Mouse (Mus musculus): ENCODE measurements at regions not wholly inside any gene's neighbourhood (a gene's known extent, or its start where the extent isn't known, plus 50 kb on each side); places are given as distances from the start of the nearest gene placed in this dataset.

DNA sequence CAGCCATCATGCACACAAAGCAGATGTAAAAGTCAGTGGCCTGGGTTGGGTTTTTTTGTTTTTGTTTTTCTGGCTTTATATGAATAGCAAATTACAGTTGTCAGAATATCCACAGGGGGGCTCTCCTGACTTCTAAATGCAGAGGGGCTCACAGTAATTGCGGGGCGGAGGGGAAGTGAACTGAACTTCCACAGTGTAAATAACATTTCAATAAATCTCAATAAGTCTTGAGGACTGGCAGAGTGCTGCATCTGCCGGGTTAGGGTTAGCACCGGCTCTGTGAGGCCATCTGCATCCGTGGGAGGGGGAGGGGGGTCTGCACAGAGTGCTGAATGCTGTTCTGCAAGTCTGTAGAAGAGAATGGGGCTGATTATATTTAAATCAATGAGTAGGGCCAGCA is 50.3 kb upstream of the Arl4c start:
- 4% methylated on average over 5 of the region's 5 CpGs for WGBS
- no peak overlapping the region for H3K9ac ChIP-seq (ENCODE audit: low read length)
- no peaks in the 10 kb centered on the region for H3K36me3 ChIP-seq (ENCODE audit: control insufficient read depth, insufficient read depth, low read length)
- no peak for ATAC-seq (ENCODE audit: insufficient number of reproducible peaks, low FRiP score, low TSS enrichment, low read depth)
- no peak overlapping the region for H3K4me3 ChIP-seq (ENCODE audit: low read depth, low read length)
- H3K4me1 ChIP-seq (ENCODE audit: control insufficient read depth, insufficient read depth, low read length): no peaks in the 10 kb centered on the region
- no peaks in the 10 kb centered on the region for H3K27me3 ChIP-seq (ENCODE audit: control insufficient read depth, insufficient read depth, low read length)
- H3K9me3 ChIP-seq (ENCODE audit: control insufficient read depth, low read length): no peaks in the 10 kb centered on the region
- no peak overlapping the region for H3K4me2 ChIP-seq (ENCODE audit: low read depth, severe bottlenecking)
- no peak overlapping the region for H3K27ac ChIP-seq (replicated peaks; ENCODE audit: low read depth, low read length)
- peak; percentile 64 for DNase-seq (ENCODE audit: low spot score)

DNA sequence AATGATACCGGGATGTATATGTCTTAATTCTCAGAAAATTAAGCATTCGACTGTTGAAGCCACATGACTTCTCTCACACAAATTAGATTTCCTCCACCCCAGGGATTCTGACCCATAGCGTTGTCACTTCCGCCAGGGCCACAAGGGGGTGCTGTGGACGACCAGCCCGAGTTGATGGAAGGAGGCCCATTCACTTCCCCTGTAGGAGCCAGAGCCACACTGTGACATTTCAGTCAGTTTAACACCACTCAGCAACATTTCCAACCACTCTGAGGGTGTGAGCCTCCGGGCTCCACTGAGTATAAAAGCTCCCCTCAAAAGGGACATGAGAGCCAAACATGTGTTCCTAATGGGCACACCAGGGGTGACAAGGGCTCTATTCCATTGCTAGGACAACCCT is 54.6 kb upstream of the Arl4c start:
- Histone ChIP-seq H3K9me3 (ENCODE audit: control insufficient read depth, low read length) (no peaks in the 10 kb centered on the region), H3K4me2 (ENCODE audit: low read depth, severe bottlenecking) (no peak overlapping the region), H3K4me3 (ENCODE audit: low read depth, low read length) (no peak overlapping the region), H3K27me3 (ENCODE audit: control insufficient read depth, insufficient read depth, low read length) (no peaks in the 10 kb centered on the region), H3K27ac (replicated peaks; ENCODE audit: low read depth, low read length) (no peak overlapping the region), H3K36me3 (ENCODE audit: control insufficient read depth, insufficient read depth, low read length) (no peaks in the 10 kb centered on the region), H3K9ac (ENCODE audit: low read length) (no peak overlapping the region), H3K4me1 (ENCODE audit: control insufficient read depth, insufficient read depth, low read length) (0 out of 2 replicates have a peak, but pooled peaks cover 5% of the 10 kb centered on the region)
- DNase-seq (ENCODE audit: low spot score) (peak; percentile 63), ATAC-seq (ENCODE audit: insufficient number of reproducible peaks, low FRiP score, low TSS enrichment, low read depth) (no peak)
- WGBS: 81% methylated on average over 7 of the region's 7 CpGs

DNA sequence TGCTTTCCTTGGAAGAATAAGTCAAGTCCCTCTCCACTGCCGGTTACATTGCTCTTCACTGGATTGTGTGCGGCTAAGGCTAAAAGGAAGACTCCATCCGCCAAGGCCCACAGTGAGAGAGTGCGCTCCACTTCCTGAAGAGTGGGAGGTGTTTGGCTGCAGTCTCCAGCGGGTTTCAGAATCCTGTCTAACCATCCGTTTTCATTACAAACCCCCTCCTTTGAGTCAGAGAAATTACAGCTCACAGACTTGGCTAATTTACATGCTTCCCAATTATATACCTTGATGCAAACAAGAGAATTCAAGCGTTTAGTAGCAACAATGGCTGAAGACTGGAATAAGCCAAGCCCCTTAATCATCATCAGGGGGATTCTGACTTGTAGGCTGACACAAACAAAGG is 55.1 kb upstream of the Arl4c start:
- ATAC-seq (ENCODE audit: insufficient number of reproducible peaks, low FRiP score, low TSS enrichment, low read depth) (no peak), DNase-seq (ENCODE audit: low spot score) (no peak)
- Histone ChIP-seq H3K27me3 (ENCODE audit: control insufficient read depth, insufficient read depth, low read length) (no peaks in the 10 kb centered on the region), H3K4me2 (ENCODE audit: low read depth, severe bottlenecking) (no peak overlapping the region), H3K36me3 (ENCODE audit: control insufficient read depth, insufficient read depth, low read length) (no peaks in the 10 kb centered on the region), H3K27ac (replicated peaks; ENCODE audit: low read depth, low read length) (no peak overlapping the region), H3K9ac (ENCODE audit: low read length) (no peak overlapping the region), H3K4me1 (ENCODE audit: control insufficient read depth, insufficient read depth, low read length) (0 out of 2 replicates have a peak, but pooled peaks cover 5% of the 10 kb centered on the region), H3K4me3 (ENCODE audit: low read depth, low read length) (no peak overlapping the region), H3K9me3 (ENCODE audit: control insufficient read depth, low read length) (no peaks in the 10 kb centered on the region)
- whole genome bisulfite sequencing: 77% methylated on average over 7 of the region's 7 CpGs

DNA sequence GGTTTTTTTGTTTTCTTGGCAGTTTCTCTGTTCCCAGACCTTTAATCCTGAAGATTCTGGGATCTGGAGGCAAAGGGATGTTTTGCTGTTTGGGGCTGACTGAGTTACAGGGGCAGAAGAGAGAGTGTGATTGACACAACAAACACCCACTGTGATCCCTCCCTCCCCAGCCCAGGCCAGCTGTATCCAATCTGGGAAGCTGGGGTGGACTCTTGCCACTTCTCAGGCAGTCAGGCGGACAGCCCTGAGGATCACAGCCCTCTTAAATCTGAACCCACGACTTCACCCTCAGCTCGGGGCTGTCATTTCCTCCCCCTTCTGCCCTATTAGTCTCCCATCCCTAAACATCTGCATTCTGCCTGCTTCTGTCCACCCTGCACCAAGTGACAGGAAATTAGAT is 55.7 kb upstream of the Arl4c start:
- Histone ChIP-seq H3K4me1 (ENCODE audit: control insufficient read depth, insufficient read depth, low read length) (0 out of 2 replicates have a peak, but pooled peaks cover 5% of the 10 kb centered on the region), H3K36me3 (ENCODE audit: control insufficient read depth, insufficient read depth, low read length) (no peaks in the 10 kb centered on the region), H3K9ac (ENCODE audit: low read length) (no peak overlapping the region), H3K27me3 (ENCODE audit: control insufficient read depth, insufficient read depth, low read length) (no peaks in the 10 kb centered on the region), H3K27ac (replicated peaks; ENCODE audit: low read depth, low read length) (no peak overlapping the region), H3K4me2 (ENCODE audit: low read depth, severe bottlenecking) (no peak overlapping the region), H3K9me3 (ENCODE audit: control insufficient read depth, low read length) (no peaks in the 10 kb centered on the region), H3K4me3 (ENCODE audit: low read depth, low read length) (no peak overlapping the region)
- peak; percentile 37 for DNase-seq (ENCODE audit: low spot score)
- no peak for ATAC-seq (ENCODE audit: insufficient number of reproducible peaks, low FRiP score, low TSS enrichment, low read depth)
- WGBS: 9% methylated on average over 3 of the region's 3 CpGs

DNA sequence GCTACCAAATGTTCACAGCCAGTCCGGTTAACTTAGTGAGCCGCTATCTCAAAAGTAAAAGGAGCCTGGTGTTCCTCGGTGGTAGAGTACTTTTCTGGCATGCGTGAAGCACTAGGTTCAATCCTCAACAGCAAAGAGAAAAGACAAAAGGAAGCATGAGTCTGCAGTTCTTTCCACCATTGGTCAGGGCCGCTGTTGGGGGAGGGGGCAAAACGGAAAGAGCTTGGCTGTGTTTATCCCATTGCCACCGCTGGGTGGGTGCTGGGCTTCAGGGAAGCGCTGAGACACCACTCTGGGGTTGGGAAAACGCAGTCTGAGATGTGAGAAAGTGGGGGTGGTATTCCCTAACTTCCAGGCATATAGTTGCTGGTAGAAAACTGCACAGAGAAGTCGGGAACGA is 58.6 kb upstream of the Arl4c start:
- H3K9me3 ChIP-seq (ENCODE audit: control insufficient read depth, low read length): no peaks in the 10 kb centered on the region
- no peak for ATAC-seq (ENCODE audit: insufficient number of reproducible peaks, low FRiP score, low TSS enrichment, low read depth)
- no peaks in the 10 kb centered on the region for H3K27me3 ChIP-seq (ENCODE audit: control insufficient read depth, insufficient read depth, low read length)
- no peak overlapping the region for H3K9ac ChIP-seq (ENCODE audit: low read length)
- no peak overlapping the region for H3K4me2 ChIP-seq (ENCODE audit: low read depth, severe bottlenecking)
- DNase-seq (ENCODE audit: low spot score): no peak
- H3K4me3 ChIP-seq (ENCODE audit: low read depth, low read length): no peak overlapping the region
- no peak overlapping the region for H3K27ac ChIP-seq (replicated peaks; ENCODE audit: low read depth, low read length)
- no peaks in the 10 kb centered on the region for H3K36me3 ChIP-seq (ENCODE audit: control insufficient read depth, insufficient read depth, low read length)
- H3K4me1 ChIP-seq (ENCODE audit: control insufficient read depth, insufficient read depth, low read length): 0 out of 2 replicates have a peak, but pooled peaks cover 5% of the 10 kb centered on the region
- 74% methylated on average over 11 of the region's 11 CpGs for WGBS

DNA sequence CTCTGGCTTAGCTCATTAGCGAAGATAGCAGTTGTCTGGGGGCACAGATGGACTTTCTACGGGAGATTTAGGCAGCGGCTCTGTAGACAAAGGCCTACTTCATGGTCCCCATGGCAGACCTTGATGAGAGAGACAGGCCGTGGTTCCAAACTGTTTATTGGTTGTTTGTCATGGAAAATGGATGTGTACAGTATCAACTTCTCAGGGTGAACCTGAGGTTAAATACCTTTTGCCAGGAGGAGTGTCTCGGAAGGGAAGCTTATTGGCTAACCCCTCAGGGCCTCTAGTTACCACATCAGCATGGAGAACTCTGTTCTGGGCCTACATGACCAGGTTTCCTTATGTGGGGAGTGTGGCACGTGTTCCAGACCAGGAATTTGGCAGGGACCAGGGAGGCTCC is 59.1 kb upstream of the Arl4c start:
- H3K27me3 ChIP-seq (ENCODE audit: control insufficient read depth, insufficient read depth, low read length): no peaks in the 10 kb centered on the region
- ATAC-seq (ENCODE audit: insufficient number of reproducible peaks, low FRiP score, low TSS enrichment, low read depth) (no peak), DNase-seq (ENCODE audit: low spot score) (no peak)
- H3K27ac ChIP-seq (replicated peaks; ENCODE audit: low read depth, low read length): no peak overlapping the region
- no peak overlapping the region for H3K4me2 ChIP-seq (ENCODE audit: low read depth, severe bottlenecking)
- H3K36me3 ChIP-seq (ENCODE audit: control insufficient read depth, insufficient read depth, low read length): no peaks in the 10 kb centered on the region
- 68% methylated on average over 6 of the region's 6 CpGs for whole genome bisulfite sequencing
- no peaks in the 10 kb centered on the region for H3K9me3 ChIP-seq (ENCODE audit: control insufficient read depth, low read length)
- H3K4me3 ChIP-seq (ENCODE audit: low read depth, low read length): no peak overlapping the region
- no peak overlapping the region for H3K9ac ChIP-seq (ENCODE audit: low read length)
- 0 out of 2 replicates have a peak, but pooled peaks cover 5% of the 10 kb centered on the region for H3K4me1 ChIP-seq (ENCODE audit: control insufficient read depth, insufficient read depth, low read length)

DNA sequence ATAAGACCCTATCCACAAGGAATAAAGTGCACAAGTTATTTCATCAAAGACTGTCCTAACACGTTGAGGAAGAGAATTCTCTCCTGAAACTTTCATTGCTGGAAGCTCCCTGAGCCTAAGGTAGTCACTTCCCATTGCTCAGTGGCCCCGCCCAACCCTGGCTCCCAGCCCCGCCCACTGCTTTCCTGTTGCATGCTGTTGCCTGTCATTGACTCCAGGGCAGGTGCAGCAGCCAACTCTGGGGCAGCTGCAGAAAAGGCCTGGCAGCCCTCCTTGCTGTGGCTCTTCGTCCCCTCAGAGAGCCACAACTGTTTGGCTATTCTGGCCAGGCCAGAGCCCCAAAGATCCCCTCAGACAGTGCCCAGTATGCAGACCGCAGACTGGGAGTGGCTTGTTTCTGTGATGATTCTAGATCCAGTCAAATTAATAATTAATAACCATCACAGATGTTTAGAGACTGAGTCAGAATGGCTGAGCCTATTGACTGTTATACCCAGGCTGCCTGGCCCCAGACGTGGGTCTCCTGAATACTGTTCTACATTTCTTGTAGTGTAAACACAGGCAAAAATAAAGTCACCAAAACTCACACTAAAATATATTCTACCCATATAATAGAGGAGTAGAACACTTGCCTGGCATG is 61.8 kb upstream of the Arl4c start:
- DNase-seq (ENCODE audit: low spot score) (no peak), ATAC-seq (ENCODE audit: insufficient number of reproducible peaks, low FRiP score, low TSS enrichment, low read depth) (no peak)
- no peak overlapping the region for H3K27ac ChIP-seq (replicated peaks; ENCODE audit: low read depth, low read length)
- H3K9ac ChIP-seq (ENCODE audit: low read length): no peak overlapping the region
- no peak overlapping the region for H3K4me2 ChIP-seq (ENCODE audit: low read depth, severe bottlenecking)
- 60% methylated on average over 6 of the region's 6 CpGs for WGBS
- no peaks in the 10 kb centered on the region for H3K36me3 ChIP-seq (ENCODE audit: control insufficient read depth, insufficient read depth, low read length)
- no peaks in the 10 kb centered on the region for H3K9me3 ChIP-seq (ENCODE audit: control insufficient read depth, low read length)
- H3K27me3 ChIP-seq (ENCODE audit: control insufficient read depth, insufficient read depth, low read length): no peaks in the 10 kb centered on the region
- no peak overlapping the region for H3K4me3 ChIP-seq (ENCODE audit: low read depth, low read length)
- H3K4me1 ChIP-seq (ENCODE audit: control insufficient read depth, insufficient read depth, low read length): no peaks in the 10 kb centered on the region

DNA sequence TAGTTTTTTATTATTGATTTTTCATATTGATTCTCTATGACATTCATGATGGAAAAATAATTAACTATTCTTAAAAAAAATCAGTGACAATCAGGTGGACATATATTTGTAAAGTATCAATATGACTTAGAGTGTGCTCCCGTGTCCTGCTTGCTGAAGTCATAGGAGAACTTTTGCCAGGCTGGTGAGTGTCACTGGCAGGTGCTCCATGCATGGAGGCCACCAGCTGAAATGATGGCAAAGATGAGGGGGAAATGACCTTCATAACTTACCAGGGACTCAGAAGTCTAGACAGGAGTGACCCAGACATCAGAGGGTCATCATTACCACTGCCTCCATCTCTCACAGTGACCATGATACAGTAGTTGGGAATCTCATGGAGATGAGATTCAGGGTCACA is 62.5 kb upstream of the Arl4c start:
- no peaks in the 10 kb centered on the region for H3K27me3 ChIP-seq (ENCODE audit: control insufficient read depth, insufficient read depth, low read length)
- no peaks in the 10 kb centered on the region for H3K36me3 ChIP-seq (ENCODE audit: control insufficient read depth, insufficient read depth, low read length)
- H3K4me1 ChIP-seq (ENCODE audit: control insufficient read depth, insufficient read depth, low read length): 0 out of 2 replicates have a peak, but pooled peaks cover 1% of the 10 kb centered on the region
- 90% methylated on average over 1 of the region's 1 CpGs for WGBS
- H3K27ac ChIP-seq (replicated peaks; ENCODE audit: low read depth, low read length): no peak overlapping the region
- no peak overlapping the region for H3K4me3 ChIP-seq (ENCODE audit: low read depth, low read length)
- H3K4me2 ChIP-seq (ENCODE audit: low read depth, severe bottlenecking): no peak overlapping the region
- ATAC-seq (ENCODE audit: insufficient number of reproducible peaks, low FRiP score, low TSS enrichment, low read depth) (no peak), DNase-seq (ENCODE audit: low spot score) (no peak)
- no peaks in the 10 kb centered on the region for H3K9me3 ChIP-seq (ENCODE audit: control insufficient read depth, low read length)
- H3K9ac ChIP-seq (ENCODE audit: low read length): no peak overlapping the region

DNA sequence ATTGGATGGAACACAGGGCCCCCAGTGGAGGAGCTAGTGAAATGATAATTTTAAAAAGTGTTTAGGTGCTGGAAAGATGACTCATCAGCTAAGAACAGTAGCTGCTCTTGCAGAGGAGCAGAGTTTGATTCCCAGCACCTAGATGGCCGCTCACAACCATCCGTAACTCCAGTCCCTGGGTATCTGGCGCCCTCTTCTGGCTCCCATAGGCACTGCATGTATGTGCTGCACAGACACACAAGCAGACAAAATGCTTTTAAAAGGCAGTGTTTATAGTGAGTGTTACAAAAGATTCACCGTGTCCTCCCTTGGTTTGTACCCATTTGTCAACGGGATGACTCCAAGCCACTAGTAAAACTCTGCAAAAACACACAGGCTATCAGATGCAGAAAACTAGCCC is 75.0 kb upstream of the Arl4c start:
- H3K4me1 ChIP-seq (ENCODE audit: control insufficient read depth, insufficient read depth, low read length): no peaks in the 10 kb centered on the region
- DNase-seq (ENCODE audit: low spot score): no peak
- H3K4me3 ChIP-seq (ENCODE audit: low read depth, low read length): no peak overlapping the region
- H3K27ac ChIP-seq (replicated peaks; ENCODE audit: low read depth, low read length): no peak overlapping the region
- no peaks in the 10 kb centered on the region for H3K9me3 ChIP-seq (ENCODE audit: control insufficient read depth, low read length)
- no peak overlapping the region for H3K9ac ChIP-seq (ENCODE audit: low read length)
- no peak for ATAC-seq (ENCODE audit: insufficient number of reproducible peaks, low FRiP score, low TSS enrichment, low read depth)
- whole genome bisulfite sequencing: 91% methylated on average over 5 of the region's 5 CpGs
- H3K27me3 ChIP-seq (ENCODE audit: control insufficient read depth, insufficient read depth, low read length): no peaks in the 10 kb centered on the region
- H3K36me3 ChIP-seq (ENCODE audit: control insufficient read depth, insufficient read depth, low read length): no peaks in the 10 kb centered on the region
- no peak overlapping the region for H3K4me2 ChIP-seq (ENCODE audit: low read depth, severe bottlenecking)
